Mouse (Mus musculus) heart, embryonic 13.5 days (tissue): Measurements from ENCODE around the gene Mrpl46. TPM values are rescaled to one million over a fixed set of nuclear protein-coding genes. Genes with fewer than 3 reads are reported as not detected.
A peak's percentile ranks its signal among the peaks of the same experiment; 100 is the strongest.

Experiments
- ATAC-seq: fragments of 200-750 bp; cut with Nextera tagmentation; 2 replicates; pipeline ENCODE4 v1.8.0; 2017; ENCODE audit warnings: moderate TSS enrichment; ENCODE audit not compliant: insufficient number of reproducible peaks, low FRiP score, low TSS enrichment; ENCODE audit errors: extremely low read depth
- H3K27ac ChIP-seq: fragments of 300-500 bp; sonication (generic); replicated peaks from 2 replicates; pipeline ENCODE4 v1.5.1; 2015; ENCODE audit warnings: moderate library complexity, mild to moderate bottlenecking, inconsistent platforms
- H3K27me3 ChIP-seq: fragments of 300-500 bp; sonication (generic); replicated peaks from 2 replicates; pipeline ENCODE4 v1.6.1; 2015; ENCODE audit warnings: mild to moderate bottlenecking, inconsistent platforms
- H3K36me3 ChIP-seq: fragments of 300-500 bp; sonication (generic); 2 replicates; pipeline ENCODE4 v1.6.1; 2015; ENCODE audit warnings: mild to moderate bottlenecking, inconsistent platforms
- H3K4me1 ChIP-seq: fragments of 300-500 bp; sonication (generic); 2 replicates; pipeline ENCODE4 v1.6.1; 2015; ENCODE audit warnings: inconsistent platforms
- H3K4me2 ChIP-seq: fragments of 300-500 bp; sonication (generic); 2 replicates; pipeline ENCODE4 v1.6.1; 2015; ENCODE audit warnings: inconsistent platforms, mild to moderate bottlenecking, moderate library complexity
- H3K4me3 ChIP-seq: fragments of 300-500 bp; sonication (generic); 2 replicates; pipeline ENCODE4 v1.5.1; 2015; ENCODE audit warnings: moderate library complexity, mild to moderate bottlenecking, inconsistent platforms
- H3K9ac ChIP-seq: fragments of 300-500 bp; sonication (generic); 2 replicates; pipeline ENCODE4 v1.6.1; 2015; ENCODE audit warnings: inconsistent platforms, mild to moderate bottlenecking, moderate library complexity
- H3K9me3 ChIP-seq: fragments of 300-500 bp; sonication (generic); 2 replicates; pipeline ENCODE4 v1.6.1; 2016; ENCODE audit warnings: inconsistent platforms
- WGBS: fragments of 180-500 bp; shearing (Covaris S2); methylation state at CpG from one replicate; pipeline ENCODE4 v1.1.7; 2015; ENCODE audit warnings: mixed read lengths; 5-methylcytosine and 5-hydroxymethylcytosine counted together
- polyA plus RNA-seq: library from polyadenylated mRNA; unstranded; fragments of >200 nt; fragmentation: Nextera tagmentation; extraction: Ambion mirVana; gene quantifications from 2 replicates; pipeline ENCODE4 v1.2.1, GENCODE M21; 2015

Gene Mrpl46
- polyA plus RNA-seq, 1 experiment from 2014 or later: 53.7 TPM

DNA sequence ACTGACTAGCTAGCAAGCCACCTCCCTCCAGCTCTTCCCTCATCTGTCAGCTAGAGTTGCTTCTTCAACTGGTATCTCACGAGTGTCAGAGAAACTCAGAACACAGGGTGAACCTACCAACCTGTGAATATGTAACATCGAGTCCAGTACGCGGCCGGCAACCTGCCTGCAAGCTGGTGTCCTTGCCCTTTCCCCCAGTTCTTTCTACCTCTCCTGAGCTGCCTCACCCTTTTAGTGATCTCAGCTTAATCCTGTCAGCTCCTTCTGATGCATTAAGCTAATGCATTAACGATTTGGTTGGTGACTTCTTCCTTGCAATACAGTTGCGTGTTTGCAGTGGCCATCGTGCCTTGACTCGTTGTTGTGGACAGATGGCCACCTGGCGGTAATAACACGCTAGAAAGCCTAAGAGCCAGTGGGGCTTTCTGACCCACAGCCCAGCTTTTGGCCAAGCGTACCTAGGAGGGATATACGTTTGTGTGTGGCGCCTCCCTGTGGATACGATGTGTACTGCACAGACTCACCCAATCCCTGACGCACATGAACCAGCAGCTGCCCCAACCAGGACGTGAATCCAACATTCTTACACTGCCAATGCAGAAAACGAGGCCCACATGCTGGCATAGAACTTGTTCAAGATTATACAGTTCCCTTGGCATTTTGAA lies 17.2 kb downstream of the Mrpl46 start:
- no peak overlapping the region for H3K27ac ChIP-seq
- ATAC-seq: no peak
- H3K27me3 ChIP-seq: peaks cover 25% of the 10 kb centered on the region
- no peaks in the 10 kb centered on the region for H3K36me3 ChIP-seq
- peak overlapping the region; percentile 41 for H3K4me2 ChIP-seq
- no peak overlapping the region for H3K4me3 ChIP-seq
- WGBS: 21% methylated on average over 18 of the region's 18 CpGs
- H3K9me3 ChIP-seq: no peaks in the 10 kb centered on the region
- no peak overlapping the region for H3K9ac ChIP-seq
- no peaks in the 10 kb centered on the region for H3K4me1 ChIP-seq

- Histone ChIP-seq H3K4me3 (no peak overlapping the region), H3K27ac (no peak overlapping the region), H3K4me2 (no peak overlapping the region), H3K9me3 (no peaks in the 10 kb centered on the region), H3K27me3 (peaks cover 25% of the 10 kb centered on the region), H3K9ac (no peak overlapping the region), H3K36me3 (no peaks in the 10 kb centered on the region), H3K4me1 (no peaks in the 10 kb centered on the region)
- WGBS: 67% methylated on average over 5 of the region's 5 CpGs
- no peak for ATAC-seq
These were observed 18.1 kb downstream of the Mrpl46 start for GRCm38 (mm10) chr7:78765215-78765631.

DNA sequence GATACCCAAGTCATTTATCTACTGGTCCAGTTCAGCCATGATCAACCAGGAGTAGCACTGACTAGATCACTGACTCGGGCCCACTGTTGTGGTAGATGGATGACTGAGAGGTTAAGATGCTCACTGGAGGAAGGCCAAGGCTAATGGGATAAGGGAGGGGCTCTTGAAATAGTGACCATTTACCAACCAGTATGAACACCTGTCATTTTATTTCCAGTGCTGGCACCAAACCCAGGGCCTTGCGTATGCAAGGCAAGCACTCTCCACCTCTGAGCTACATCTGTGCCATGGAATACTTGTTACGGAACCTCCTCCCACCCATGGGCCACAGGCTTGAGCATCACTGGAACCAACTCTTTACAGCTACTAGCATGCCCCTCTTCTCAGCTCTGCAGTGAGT lies 19.5 kb downstream of the Mrpl46 start:
- Histone ChIP-seq H3K36me3 (no peaks in the 10 kb centered on the region), H3K4me1 (no peaks in the 10 kb centered on the region), H3K4me3 (no peak overlapping the region), H3K27ac (no peak overlapping the region), H3K9ac (no peak overlapping the region), H3K9me3 (no peaks in the 10 kb centered on the region), H3K4me2 (no peak overlapping the region), H3K27me3 (peaks cover 22% of the 10 kb centered on the region)
- no peak for ATAC-seq
- 87% methylated on average over 3 of the region's 3 CpGs for WGBS

- Histone ChIP-seq H3K36me3 (no peaks in the 10 kb centered on the region), H3K9me3 (no peaks in the 10 kb centered on the region), H3K4me1 (no peaks in the 10 kb centered on the region), H3K9ac (no peak overlapping the region), H3K27me3 (no peaks in the 10 kb centered on the region), H3K27ac (no peak overlapping the region), H3K4me3 (no peak overlapping the region), H3K4me2 (no peak overlapping the region)
- WGBS: 52% methylated on average over 8 of the region's 8 CpGs
- no peak for ATAC-seq
These were observed 28.8 kb downstream of the Mrpl46 start for GRCm38 (mm10) chr7:78754458-78755000.

GRCm38 (mm10) chr7:78753752-78754457 lies 29.4 kb downstream of the Mrpl46 start:
- H3K4me3 ChIP-seq: no peak overlapping the region

GRCm38 (mm10) chr7:78752961-78753360 lies 30.4 kb downstream of the Mrpl46 start:
- H3K27ac ChIP-seq: no peak overlapping the region
- no peaks in the 10 kb centered on the region for H3K27me3 ChIP-seq
- H3K4me2 ChIP-seq: no peak overlapping the region
- H3K4me3 ChIP-seq: no peak overlapping the region
- no peaks in the 10 kb centered on the region for H3K36me3 ChIP-seq
- H3K9me3 ChIP-seq: no peaks in the 10 kb centered on the region
- ATAC-seq: no peak
- WGBS: 76% methylated on average over 4 of the region's 4 CpGs
- no peak overlapping the region for H3K9ac ChIP-seq
- H3K4me1 ChIP-seq: no peaks in the 10 kb centered on the region

More at GRCm38 (mm10) chr7:78753752-78754457, 29.4 kb downstream of the Mrpl46 start:
- no peak for ATAC-seq
- Histone ChIP-seq H3K36me3 (no peaks in the 10 kb centered on the region), H3K9ac (no peak overlapping the region), H3K27ac (no peak overlapping the region), H3K4me1 (no peaks in the 10 kb centered on the region), H3K27me3 (no peaks in the 10 kb centered on the region), H3K4me2 (no peak overlapping the region), H3K9me3 (no peaks in the 10 kb centered on the region)
- WGBS: 72% methylated on average over 7 of the region's 7 CpGs

DNA sequence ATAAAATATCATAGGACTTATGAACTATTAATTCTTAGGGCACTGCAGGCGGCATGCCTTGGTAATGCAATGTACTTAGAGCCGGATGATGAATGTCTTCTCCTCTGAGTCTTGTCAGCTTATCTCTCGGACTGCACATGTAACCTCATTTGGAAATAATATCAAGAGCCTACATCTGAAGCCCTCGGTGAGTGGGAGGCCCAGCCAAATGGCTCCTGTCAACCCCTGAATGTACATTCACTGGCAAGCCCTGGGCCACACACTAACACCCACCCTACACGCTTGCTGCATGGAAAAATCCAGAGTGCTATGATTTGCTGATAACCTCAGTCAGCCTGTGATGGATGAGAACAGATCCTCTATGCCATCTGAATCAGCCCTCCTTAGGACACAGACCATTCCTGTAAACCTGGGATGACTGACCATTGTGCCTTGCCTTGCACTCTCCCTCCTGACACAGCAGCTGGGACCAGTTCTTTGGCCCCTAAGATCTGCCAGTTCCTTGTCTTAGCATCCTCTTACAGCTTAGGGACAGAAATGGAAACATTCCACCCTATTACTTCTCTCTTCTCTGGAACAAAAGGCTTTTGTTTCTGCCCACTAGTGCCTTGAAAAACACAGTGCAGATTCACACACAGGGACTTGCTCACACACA lies 39.5 kb downstream of the Mrpl46 start:
- no peaks in the 10 kb centered on the region for H3K27me3 ChIP-seq
- H3K4me3 ChIP-seq: no peak overlapping the region
- no peaks in the 10 kb centered on the region for H3K9me3 ChIP-seq
- H3K4me1 ChIP-seq: no peaks in the 10 kb centered on the region
- WGBS: 40% methylated on average over 5 of the region's 5 CpGs
- ATAC-seq: no peak
- no peak overlapping the region for H3K4me2 ChIP-seq
- H3K36me3 ChIP-seq: no peaks in the 10 kb centered on the region
- no peak overlapping the region for H3K27ac ChIP-seq
- no peak overlapping the region for H3K9ac ChIP-seq

DNA sequence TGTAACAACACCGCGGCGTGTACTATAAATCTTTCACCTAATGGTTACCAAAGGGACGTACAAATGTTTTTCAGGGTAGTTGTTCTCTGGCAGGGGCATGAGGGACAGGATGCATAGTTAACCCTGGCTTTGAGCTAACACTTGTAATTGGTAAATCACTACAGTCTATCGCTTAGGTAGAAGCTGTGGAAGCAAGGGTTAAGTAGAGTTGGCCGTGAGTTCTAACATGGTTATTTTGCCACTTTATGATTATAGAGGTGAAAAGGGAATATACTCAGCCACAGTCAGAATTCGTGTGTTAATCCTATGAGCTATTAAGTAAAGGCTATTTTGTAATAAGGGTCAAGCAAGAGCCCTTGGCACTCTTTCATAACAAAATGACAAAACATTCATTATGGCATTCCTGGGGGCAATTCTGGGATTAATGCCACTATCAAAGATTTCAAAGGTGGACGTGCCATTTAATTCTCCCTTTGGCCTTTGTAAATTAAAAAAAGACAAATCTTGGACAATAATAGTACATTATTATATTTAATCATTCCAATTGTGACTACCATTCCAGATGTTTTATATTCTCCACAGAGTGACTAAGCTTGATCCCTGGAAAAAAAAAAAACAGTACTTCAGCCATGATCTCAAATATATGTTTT lies 43.9 kb downstream of the Mrpl46 start:
- Histone ChIP-seq H3K4me1 (no peaks in the 10 kb centered on the region), H3K27ac (no peak overlapping the region), H3K4me3 (no peak overlapping the region), H3K36me3 (no peaks in the 10 kb centered on the region), H3K27me3 (no peaks in the 10 kb centered on the region), H3K9ac (no peak overlapping the region), H3K4me2 (no peak overlapping the region), H3K9me3 (no peaks in the 10 kb centered on the region)
- ATAC-seq: no peak
- WGBS: 82% methylated on average over 8 of the region's 8 CpGs

- no peak within 1 kb of the TSS for H3K4me3 ChIP-seq
- H3K4me1 ChIP-seq: no peaks in the 10 kb centered on the region
- no peaks in the 10 kb centered on the region for H3K27me3 ChIP-seq
- no peak within 1 kb of the TSS for H3K9ac ChIP-seq
- H3K9me3 ChIP-seq: no peaks in the 10 kb centered on the region
- H3K36me3 ChIP-seq: no peaks in the 10 kb centered on the region
- no peak within 1 kb of the TSS for H3K4me2 ChIP-seq
- WGBS: 77% methylated on average over 5 of the region's 5 CpGs
- no peak within 1 kb of the TSS for H3K27ac ChIP-seq
- ATAC-seq: no peak
These were observed 45.6 kb downstream of the Mrpl46 start, which contains the start of gene Ntrk3 for GRCm38 (mm10) chr7:78737614-78738210. Gene Ntrk3, minus strand, starts transcription at chr7:78738012.

DNA sequence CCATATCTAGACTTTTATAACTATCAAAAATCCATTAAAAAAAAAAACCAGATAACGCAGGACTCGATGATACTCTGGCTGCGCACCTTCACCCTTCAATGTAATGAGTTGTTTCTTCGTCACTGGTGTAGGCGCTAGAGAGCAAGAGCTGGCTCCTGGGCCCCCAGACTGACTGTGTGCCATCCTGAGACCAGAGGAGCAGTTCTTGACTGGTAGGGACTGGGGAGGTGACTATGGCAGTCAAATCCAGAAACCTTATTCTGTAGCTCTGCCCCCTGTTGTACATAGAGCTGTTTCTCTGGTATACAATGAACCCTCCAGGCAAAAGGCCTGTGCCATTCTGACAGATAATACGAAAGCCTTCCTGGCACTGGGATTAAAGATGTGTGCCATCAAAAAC lies 46.1 kb downstream of the Mrpl46 start:
- Histone ChIP-seq H3K9me3 (no peaks in the 10 kb centered on the region), H3K36me3 (no peaks in the 10 kb centered on the region), H3K4me3 (no peak overlapping the region), H3K27me3 (no peaks in the 10 kb centered on the region), H3K27ac (no peak overlapping the region), H3K4me2 (no peak overlapping the region), H3K9ac (no peak overlapping the region), H3K4me1 (no peaks in the 10 kb centered on the region)
- no peak for ATAC-seq
- WGBS: 86% methylated on average over 6 of the region's 6 CpGs

DNA sequence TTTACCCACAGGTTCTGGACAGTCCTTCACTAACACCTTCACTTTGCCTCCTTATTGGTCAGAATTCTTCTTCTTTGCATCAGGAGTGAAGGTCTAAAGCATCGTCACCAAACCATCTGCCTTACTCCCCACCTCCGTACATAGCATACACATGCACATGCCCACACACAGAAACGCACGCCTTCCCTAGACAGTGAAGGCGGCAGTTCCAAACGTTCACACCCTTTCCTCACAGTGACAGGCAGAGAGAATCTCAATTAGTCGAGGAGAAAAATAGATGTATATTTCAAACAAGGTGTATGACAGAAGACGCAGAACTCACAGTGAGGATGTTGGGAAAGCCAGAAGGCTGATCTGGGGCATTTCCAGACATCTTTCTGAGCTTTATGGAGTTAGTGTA lies 51.9 kb downstream of the Mrpl46 start:
- Histone ChIP-seq H3K27me3 (no peaks in the 10 kb centered on the region), H3K4me3 (no peak overlapping the region), H3K4me2 (no peak overlapping the region), H3K36me3 (no peaks in the 10 kb centered on the region), H3K4me1 (no peaks in the 10 kb centered on the region), H3K9me3 (no peaks in the 10 kb centered on the region), H3K27ac (no peak overlapping the region), H3K9ac (no peak overlapping the region)
- 74% methylated on average over 8 of the region's 8 CpGs for WGBS
- ATAC-seq: no peak
